Mouse (Mus musculus): ENCODE measurements around the gene Snrpa. TPM values are rescaled to one million over a fixed set of nuclear protein-coding genes. Genes with fewer than 3 reads are reported as not detected.

Gene Snrpa
- polyA plus RNA-seq, 1 experiment: 31.5 TPM

Other genes starting within 250 kb of the Snrpa start
- 1.0 TPM in 1 of 2 replicates, not detected in the other for gene Cyp2a12, start 167.2 kb downstream of the Snrpa start, polyA plus RNA-seq (2012; ENCODE audit: insufficient read depth, insufficient read length, missing spikeins)
- 5.0 and 8.5 TPM in 2 replicates for gene Cyp2f2, start 76.4 kb downstream of the Snrpa start, polyA plus RNA-seq (2012; ENCODE audit: insufficient read depth, insufficient read length, missing spikeins)
- not detected in 2 replicates for gene Cyp2t4, start 42.6 kb downstream of the Snrpa start, polyA plus RNA-seq (2012; ENCODE audit: insufficient read depth, insufficient read length, missing spikeins)
- gene Egln2, start 29.5 kb downstream of the Snrpa start, polyA plus RNA-seq (2012; ENCODE audit: insufficient read depth, insufficient read length, missing spikeins): 22.6 and 23.9 TPM in 2 replicates
- gene Rab4b, start 17.4 kb downstream of the Snrpa start, polyA plus RNA-seq (2012; ENCODE audit: insufficient read depth, insufficient read length, missing spikeins): 13.6 and 21.4 TPM in 2 replicates
- gene Gm21983, start 15.2 kb downstream of the Snrpa start, polyA plus RNA-seq (2012; ENCODE audit: insufficient read depth, insufficient read length, missing spikeins): not detected in 2 replicates
- gene Mia, start 15.1 kb downstream of the Snrpa start, polyA plus RNA-seq (2012; ENCODE audit: insufficient read depth, insufficient read length, missing spikeins): not detected in 2 replicates
- 5.6 and 8.2 TPM in 2 replicates for gene BC024978, start 490 bp downstream of the Snrpa start, polyA plus RNA-seq (2012; ENCODE audit: insufficient read depth, insufficient read length, missing spikeins)
- gene Itpkc, start 32.4 kb upstream of the Snrpa start, polyA plus RNA-seq (2012; ENCODE audit: insufficient read depth, insufficient read length, missing spikeins): 2.2 and 5.2 TPM in 2 replicates
- 13.3 and 19.1 TPM in 2 replicates for gene Coq8b, start 36.8 kb upstream of the Snrpa start, polyA plus RNA-seq (2012; ENCODE audit: insufficient read depth, insufficient read length, missing spikeins)
- 2.6 and 2.7 TPM in 2 replicates for gene Numbl, start 62.2 kb upstream of the Snrpa start, polyA plus RNA-seq (2012; ENCODE audit: insufficient read depth, insufficient read length, missing spikeins)
- 22.8 and 25.9 TPM in 2 replicates for gene Ltbp4, start 141.4 kb upstream of the Snrpa start, polyA plus RNA-seq (2012; ENCODE audit: insufficient read depth, insufficient read length, missing spikeins)
- gene Shkbp1, start 159.7 kb upstream of the Snrpa start, polyA plus RNA-seq (2012; ENCODE audit: insufficient read depth, insufficient read length, missing spikeins): 11.6 TPM in 2 replicates
- gene Gm20479, start 161.1 kb upstream of the Snrpa start, polyA plus RNA-seq (2012; ENCODE audit: insufficient read depth, insufficient read length, missing spikeins): 3.5 TPM in 1 of 2 replicates, not detected in the other